Mouse (Mus musculus) layer of hippocampus, postnatal 25 days (tissue): ENCODE measurements around the gene Slc25a25. TPM values are rescaled to one million over a fixed set of nuclear protein-coding genes. Genes with fewer than 3 reads are reported as not detected.

Experiments used
- DNase-seq, 2 experiments: peaks; one replicate each; pipeline ENCODE4 v3.0.0; 2022; ENCODE audit warnings: mixed read lengths in 2 of 2, low spot score in 1 of 2; ENCODE audit errors: extremely low spot score in 1 of 2
- total RNA-seq, 2 experiments: library from RNA; stranded (reverse); gene quantifications; 2 replicates each; pipeline ENCODE4 v1.2.3; 2021

Slc25a25 gene
- total RNA-seq, 2 experiments from 2014 or later, result 53.5 to 55.2 TPM

DNA sequence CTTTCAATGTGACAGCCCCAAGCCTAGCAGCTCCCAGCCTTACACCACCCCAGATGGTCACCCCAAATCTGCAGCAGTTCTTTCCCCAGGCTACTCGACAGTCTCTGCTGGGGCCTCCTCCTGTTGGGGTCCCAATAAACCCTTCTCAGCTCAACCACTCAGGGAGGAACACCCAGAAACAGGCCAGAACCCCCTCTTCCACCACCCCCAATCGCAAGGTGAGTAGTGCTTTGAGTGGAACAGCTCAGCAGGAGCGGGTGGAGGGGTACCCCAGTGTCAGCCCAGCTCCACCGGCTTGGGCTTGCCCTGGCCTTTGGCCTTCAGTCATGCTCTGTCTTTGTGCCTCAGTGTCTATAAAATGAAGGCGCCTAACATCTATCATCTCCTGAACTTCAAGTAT is 83.9 kb downstream of the Slc25a25 start:
- no peak for DNase-seq

Other genes starting within 250 kb of the Slc25a25 start
- gene Pomt1, start 214.9 kb downstream of the Slc25a25 start, total RNA-seq, result 10 to 100 TPM; 21.4 to 25.2 TPM
- 10 to 100 TPM; 52.8 to 60.0 TPM for gene Uck1, start 191.3 kb downstream of the Slc25a25 start, total RNA-seq
- gene Golga2, start 164.1 kb downstream of the Slc25a25 start, total RNA-seq, result 10 to 100 TPM; 81.4 to 89.9 TPM
- gene Swi5, start 163.4 kb downstream of the Slc25a25 start, total RNA-seq, result 100 to 1,000 TPM; 206 to 208 TPM
- gene Ciz1, start 99.1 kb downstream of the Slc25a25 start, total RNA-seq, result 10 to 100 TPM; 56.1 to 85.3 TPM
- gene Dnm1, start 98.1 kb downstream of the Slc25a25 start, total RNA-seq, result 1,000 to 10,000 TPM; 1,309 to 1,323 TPM
- 100 to 1,000 TPM; 194 to 197 TPM for gene 1110008P14Rik, start 69.5 kb downstream of the Slc25a25 start, total RNA-seq
- under 1 TPM; 0.56 to 0.81 TPM for gene Lcn2, start 63.2 kb downstream of the Slc25a25 start, total RNA-seq
- gene Ptges2, start 55.5 kb downstream of the Slc25a25 start, total RNA-seq, result 10 to 100 TPM; 40.1 to 41.9 TPM
- 1 to 10 TPM; 4.1 to 4.2 TPM for gene Naif1, start 988 bp downstream of the Slc25a25 start, total RNA-seq
- 10 to 100 TPM; 70.2 to 75.2 TPM for gene Fam102a, start 83.9 kb upstream of the Slc25a25 start, total RNA-seq
- 10 to 100 TPM; 74.0 to 80.4 TPM for gene Dpm2, start 119.4 kb upstream of the Slc25a25 start, total RNA-seq
- gene Pip5kl1, start 123.4 kb upstream of the Slc25a25 start, total RNA-seq, result 1 to 10 TPM; 4.0 to 4.1 TPM
- under 1 TPM in 1 of 2 experiments, not detected in 1; 0.33 TPM for gene 9430097D07Rik, start 124.2 kb upstream of the Slc25a25 start, total RNA-seq
- 10 to 100 TPM; 41.4 to 48.8 TPM for gene St6galnac4, start 135.7 kb upstream of the Slc25a25 start, total RNA-seq
- gene St6galnac6, start 148.3 kb upstream of the Slc25a25 start, total RNA-seq, result 100 to 1,000 TPM; 105 to 124 TPM
- gene Ak1, start 170.3 kb upstream of the Slc25a25 start, total RNA-seq, result 100 to 1,000 TPM; 127 to 140 TPM
- 10 to 100 TPM; 17.4 to 24.2 TPM for gene Eng, start 195.2 kb upstream of the Slc25a25 start, total RNA-seq